Mouse (Mus musculus) ES-Bruce4 (cell line): ENCODE data around the gene Myo18a. TPM values are rescaled to one million over a fixed set of nuclear protein-coding genes. Genes with fewer than 3 reads are reported as not detected.

Experiments used
- H3K27ac ChIP-seq: 2 replicates; pipeline ENCODE4 v1.5.1; 2012; ENCODE audit warnings: low read length, inconsistent platforms; ENCODE audit not compliant: insufficient read depth
- H3K27me3 ChIP-seq: 2 replicates; pipeline ENCODE4 v1.6.1; 2012; ENCODE audit warnings: mild to moderate bottlenecking, low read length, inconsistent platforms; ENCODE audit not compliant: control insufficient read depth, poor library complexity, insufficient read depth, severe bottlenecking
- H3K36me3 ChIP-seq: 2 replicates; pipeline ENCODE4 v1.6.1; 2012; ENCODE audit warnings: inconsistent platforms, mild to moderate bottlenecking, low read length, moderate library complexity; ENCODE audit not compliant: control insufficient read depth, poor library complexity, insufficient read depth, severe bottlenecking
- H3K4me1 ChIP-seq: one replicate; pipeline ENCODE4 v1.8.1; 2011; ENCODE audit warnings: low read length; ENCODE audit not compliant: control insufficient read depth, insufficient read depth
- H3K4me3 ChIP-seq: 2 replicates; pipeline ENCODE4 v1.5.1; 2011; ENCODE audit warnings: low read depth, mild to moderate bottlenecking, low read length
- H3K9ac ChIP-seq: 2 replicates; pipeline ENCODE4 v1.6.1; 2012; ENCODE audit warnings: low read depth, mild to moderate bottlenecking, inconsistent platforms; ENCODE audit not compliant: poor library complexity, severe bottlenecking
- H3K9me3 ChIP-seq: replicated peaks from 2 replicates; pipeline ENCODE4 v1.6.1; 2012; ENCODE audit warnings: mild to moderate bottlenecking, low read length, inconsistent platforms; ENCODE audit not compliant: control insufficient read depth, poor library complexity, insufficient read depth, severe bottlenecking
- CTCF ChIP-seq: IDR thresholded peaks from one replicate; pipeline ENCODE4 v1.8.1; 2011; ENCODE audit warnings: low read depth, low read length
- EP300 ChIP-seq: IDR thresholded peaks from 2 replicates; pipeline ENCODE4 v1.6.1; 2011; ENCODE audit warnings: low read depth, low read length; ENCODE audit not compliant: insufficient read depth
- POLR2A ChIP-seq: IDR thresholded peaks from one replicate; pipeline ENCODE4 v1.8.1; 2011; ENCODE audit warnings: low read length; ENCODE audit not compliant: insufficient read depth
- polyA plus RNA-seq: library from polyadenylated mRNA; stranded (reverse); fragments of >200 nt; gene quantifications from 2 replicates; pipeline ENCODE4 v1.2.4, GENCODE M21; 2011; ENCODE audit warnings: low read depth; ENCODE audit not compliant: missing spikeins, insufficient read depth, insufficient read length

Myo18a gene
- polyA plus RNA-seq, 1 experiment: 59.6 TPM

GRCm38 (mm10) chr11:77906097-77906687 is 143.1 kb downstream of the Myo18a start:
- H3K9me3 ChIP-seq: no peaks in the 10 kb centered on the region
- TF ChIP-seq CTCF (no peak), POLR2A (no peak), EP300 (no peak)
- H3K4me1 ChIP-seq: peaks cover 5% of the 10 kb centered on the region
- H3K4me3 ChIP-seq: peak overlapping the region; percentile 61
- no peaks in the 10 kb centered on the region for H3K27me3 ChIP-seq
- H3K27ac ChIP-seq: peak overlapping the region; percentile 99
- peak overlapping the region; percentile 77 for H3K9ac ChIP-seq
- H3K36me3 ChIP-seq: no peaks in the 10 kb centered on the region

- peak overlapping the region; percentile 77 for H3K9ac ChIP-seq
- TF ChIP-seq EP300 (peak; percentile 85; the same call in 1 of the 2 replicates), POLR2A (no peak), CTCF (no peak)
- peaks cover 5% of the 10 kb centered on the region for H3K4me1 ChIP-seq
- no peaks in the 10 kb centered on the region for H3K9me3 ChIP-seq
- H3K4me3 ChIP-seq: peak overlapping the region; percentile 61
- peak overlapping the region; percentile 99 for H3K27ac ChIP-seq
- H3K36me3 ChIP-seq: no peaks in the 10 kb centered on the region
- no peaks in the 10 kb centered on the region for H3K27me3 ChIP-seq
These were observed 143.7 kb downstream of the Myo18a start for GRCm38 (mm10) chr11:77906747-77907174.

- TF ChIP-seq EP300 (no peak), CTCF (no peak), POLR2A (no peak)
- no peak overlapping the region for H3K4me3 ChIP-seq
- no peaks in the 10 kb centered on the region for H3K9me3 ChIP-seq
- H3K9ac ChIP-seq: no peak overlapping the region
- H3K36me3 ChIP-seq: no peaks in the 10 kb centered on the region
- no peak overlapping the region for H3K27ac ChIP-seq
- H3K27me3 ChIP-seq: no peaks in the 10 kb centered on the region
- H3K4me1 ChIP-seq: peaks cover 5% of the 10 kb centered on the region
These were observed 145.4 kb downstream of the Myo18a start for GRCm38 (mm10) chr11:77908468-77908867.

GRCm38 (mm10) chr11:77909376-77909775 is 146.3 kb downstream of the Myo18a start:
- Histone ChIP-seq H3K4me1 (peaks cover 5% of the 10 kb centered on the region), H3K9ac (no peak overlapping the region), H3K27ac (no peak overlapping the region), H3K36me3 (no peaks in the 10 kb centered on the region), H3K9me3 (no peaks in the 10 kb centered on the region), H3K4me3 (no peak overlapping the region), H3K27me3 (no peaks in the 10 kb centered on the region)
- TF ChIP-seq EP300: no peak
- no peak for TF ChIP-seq POLR2A
- TF ChIP-seq CTCF: no peak

GRCm38 (mm10) chr11:77909776-77910175 is 146.7 kb downstream of the Myo18a start:
- Histone ChIP-seq H3K27ac (no peak overlapping the region), H3K4me3 (no peak overlapping the region), H3K27me3 (no peaks in the 10 kb centered on the region), H3K36me3 (no peaks in the 10 kb centered on the region), H3K9ac (no peak overlapping the region), H3K4me1 (peaks cover 5% of the 10 kb centered on the region), H3K9me3 (no peaks in the 10 kb centered on the region)
- TF ChIP-seq POLR2A (no peak), EP300 (no peak), CTCF (no peak)

- H3K27me3 ChIP-seq: no peaks in the 10 kb centered on the region
These were observed 150.5 kb downstream of the Myo18a start for GRCm38 (mm10) chr11:77913505-77913904.

More at GRCm38 (mm10) chr11:77913505-77913904, 150.5 kb downstream of the Myo18a start:
- Histone ChIP-seq H3K9ac (no peak overlapping the region), H3K9me3 (no peaks in the 10 kb centered on the region), H3K4me1 (peaks cover 9% of the 10 kb centered on the region), H3K36me3 (no peaks in the 10 kb centered on the region), H3K4me3 (no peak overlapping the region), H3K27ac (no peak overlapping the region)
- no peak for TF ChIP-seq POLR2A
- TF ChIP-seq EP300: no peak
- no peak for TF ChIP-seq CTCF
